Mouse (Mus musculus) C2C12 (cell line): ENCODE data around the gene Tcf25.

Source experiments
- CEBPB ChIP-seq: IDR thresholded peaks from one replicate; pipeline ENCODE4 v1.6.1; 2011; ENCODE audit warnings: low read depth, mild to moderate bottlenecking, control low read depth, moderate library complexity
- CTCF ChIP-seq: IDR thresholded peaks from one replicate; pipeline ENCODE4 v1.5.1; 2011; ENCODE audit not compliant: control insufficient read depth, insufficient read depth, insufficient read length
- FOSL1 ChIP-seq: IDR thresholded peaks from one replicate; pipeline ENCODE4 v1.8.0; 2011; ENCODE audit warnings: mild to moderate bottlenecking, low read length; ENCODE audit not compliant: poor library complexity, insufficient read depth, severe bottlenecking
- MAX ChIP-seq: IDR thresholded peaks from one replicate; pipeline ENCODE4 v1.6.1; 2011; ENCODE audit warnings: mild to moderate bottlenecking, control low read depth
- MYOD1 ChIP-seq: IDR thresholded peaks from one replicate; pipeline ENCODE4 v1.6.1; 2011; ENCODE audit warnings: low read depth; ENCODE audit not compliant: control insufficient read depth, insufficient read length
- USF1 ChIP-seq: IDR thresholded peaks from one replicate; pipeline ENCODE4 v1.6.1; 2011; ENCODE audit warnings: low read depth, mild to moderate bottlenecking, control low read depth, moderate library complexity

DNA sequence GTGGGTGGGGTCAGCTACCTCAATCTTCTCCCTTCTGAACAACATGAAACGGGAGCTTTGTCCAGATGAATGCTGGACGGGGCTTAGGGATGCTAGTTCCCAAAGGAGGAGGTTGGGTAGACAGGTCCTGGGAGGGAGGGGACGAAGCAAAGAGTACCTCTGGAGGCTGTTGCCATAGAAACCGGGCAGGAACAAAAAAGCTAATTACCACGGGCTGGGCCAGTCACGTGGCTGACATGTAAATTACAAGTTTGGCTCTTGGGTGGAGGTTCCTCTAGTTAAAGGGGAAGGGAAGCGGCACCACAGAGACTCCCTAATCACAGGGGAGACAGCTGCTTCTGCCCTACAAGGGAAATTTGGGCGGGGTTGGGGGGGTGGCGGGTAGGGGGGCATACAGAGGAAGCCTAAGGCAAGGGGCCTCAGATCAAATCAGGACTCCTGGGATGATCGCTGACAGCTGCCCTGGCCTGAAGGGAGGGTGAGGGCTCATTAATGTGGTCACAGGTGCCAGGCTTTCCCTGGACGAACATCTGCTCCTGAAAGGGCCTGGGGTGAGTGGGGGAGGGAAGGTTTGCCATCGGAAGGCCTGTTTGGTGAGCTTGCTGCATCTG is 39.1 kb downstream of the Tcf25 start:
- TF ChIP-seq CEBPB (no peak), CTCF (no peak), MYOD1 (peak; percentile 59), USF1 (peak; percentile 87), FOSL1 (no peak), MAX (no peak)
